Mouse (Mus musculus): ENCODE results near the gene Olfr74. TPM values are rescaled to one million over a fixed set of nuclear protein-coding genes. Genes with fewer than 3 reads are reported as not detected.

Gene Olfr74
- total and polyA plus RNA-seq, 2 experiments from 2014 or later: not detected

DNA sequence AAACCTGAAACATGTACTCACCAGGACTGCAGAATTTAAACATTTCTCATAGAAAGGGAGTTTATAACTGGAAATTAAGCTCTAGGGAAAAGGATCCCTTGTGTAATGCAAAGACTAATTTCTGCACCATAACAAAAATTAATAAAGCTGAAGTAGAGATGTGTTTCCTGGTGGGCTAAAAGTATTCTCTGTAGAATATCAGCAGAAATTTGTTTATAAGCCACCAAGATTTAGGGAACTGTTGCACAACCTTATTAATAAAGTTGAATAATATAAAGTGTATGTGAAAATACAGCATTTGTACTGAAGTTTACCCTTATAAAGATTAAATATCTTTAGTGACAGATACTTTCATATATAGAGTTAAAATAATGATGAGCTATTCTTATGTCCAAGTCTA lies 21.5 kb downstream of the Olfr74 start, which contains the start of gene Olfr1156:
Gene Olfr1156, minus strand, starts transcription at position 101 of the 400 bp plus-strand sequence.
- H3K4me3 ChIP-seq (ENCODE audit: low read depth, low read length): no peak within 1 kb of the TSS
- H3K36me3 ChIP-seq (replicated peaks; ENCODE audit: control insufficient read depth, insufficient read depth, low read length): no peaks in the 10 kb centered on the region
- TF ChIP-seq CTCF (IDR thresholded peaks at IDR 0.05; ENCODE audit: low read depth) (no peak), EP300 (IDR thresholded peaks at IDR 0.05; ENCODE audit: low read depth) (no peak)
- ATAC-seq (ENCODE audit: insufficient read depth, low read depth) (no peak), DNase-seq (ENCODE audit: low spot score) (no peak)
- no peaks in the 10 kb centered on the region for H3K27me3 ChIP-seq (ENCODE audit: control insufficient read depth, insufficient read depth, low read length)
- H3K27ac ChIP-seq (ENCODE audit: low read depth): no peak within 1 kb of the TSS
- H3K9ac ChIP-seq (replicated peaks; ENCODE audit: low read depth, low read length): no peak within 1 kb of the TSS
- H3K4me2 ChIP-seq (ENCODE audit: low read depth, low read length): no peak within 1 kb of the TSS
- no peaks in the 10 kb centered on the region for H3K9me3 ChIP-seq (replicated peaks; ENCODE audit: control insufficient read depth, low read length)
- no peaks in the 10 kb centered on the region for H3K4me1 ChIP-seq (ENCODE audit: control insufficient read depth, insufficient read depth)

DNA sequence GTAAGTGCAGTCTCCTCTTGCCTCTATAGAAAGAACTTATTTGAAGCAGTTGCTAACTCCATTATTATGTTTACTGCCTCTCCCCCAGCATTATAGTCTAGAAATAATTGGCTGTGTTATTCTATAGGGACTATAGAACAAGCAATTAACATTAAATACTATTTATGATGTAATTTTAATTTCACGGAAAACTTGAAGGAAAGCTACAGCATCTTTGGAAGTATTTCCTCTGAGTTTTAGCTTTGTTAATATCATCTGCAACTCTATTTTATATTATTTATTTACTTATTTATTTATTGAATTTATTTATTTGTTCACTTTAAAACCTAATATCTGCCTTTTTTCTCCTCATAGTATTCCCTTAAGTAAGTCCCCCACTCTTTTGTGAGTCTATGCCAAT lies 29.4 kb downstream of the Olfr74 start, which contains the start of gene Olfr1155:
Gene Olfr1155, minus strand, starts transcription at position 101 of the 400 bp plus-strand sequence.
- TF ChIP-seq EP300 (IDR thresholded peaks at IDR 0.05; ENCODE audit: low read depth) (no peak), CTCF (IDR thresholded peaks at IDR 0.05; ENCODE audit: low read depth) (no peak)
- no peak for ATAC-seq (ENCODE audit: insufficient read depth, low read depth)
- no peak within 1 kb of the TSS for H3K4me3 ChIP-seq (ENCODE audit: low read depth, low read length)

More for the DNA sequence above, 29.4 kb downstream of the Olfr74 start, which contains the start of gene Olfr1155:
- H3K36me3 ChIP-seq (replicated peaks; ENCODE audit: control insufficient read depth, insufficient read depth, low read length): no peaks in the 10 kb centered on the region
- no peak for DNase-seq (ENCODE audit: low spot score)
- no peak within 1 kb of the TSS for H3K9ac ChIP-seq (replicated peaks; ENCODE audit: low read depth, low read length)
- H3K27me3 ChIP-seq (ENCODE audit: control insufficient read depth, insufficient read depth, low read length): no peaks in the 10 kb centered on the region
- H3K27ac ChIP-seq (ENCODE audit: low read depth): no peak within 1 kb of the TSS
- WGBS: 91% methylated on average over 1 of the region's 1 CpGs
- H3K9me3 ChIP-seq (replicated peaks; ENCODE audit: control insufficient read depth, low read length): no peaks in the 10 kb centered on the region
- H3K4me1 ChIP-seq (ENCODE audit: control insufficient read depth, insufficient read depth): no peaks in the 10 kb centered on the region
- H3K4me2 ChIP-seq (ENCODE audit: low read depth, low read length): no peak within 1 kb of the TSS

Other genes with a start within 250 kb of the Olfr74 start
- not detected in 2 replicates for gene Olfr1138, start 234.7 kb downstream of the Olfr74 start, total RNA-seq (2014; rRNA removed; ENCODE audit: low replicate concordance)
- gene Olfr1138, start 234.7 kb downstream of the Olfr74 start, polyA plus RNA-seq (2015; fragmentation: Nextera tagmentation; extraction: Ambion mirVana): not detected in 2 replicates
- not detected in 2 replicates for gene Olfr1140, start 230.9 kb downstream of the Olfr74 start, total RNA-seq (2014; rRNA removed; ENCODE audit: low replicate concordance)
- gene Olfr1140, start 230.9 kb downstream of the Olfr74 start, polyA plus RNA-seq (2015; fragmentation: Nextera tagmentation; extraction: Ambion mirVana): not detected in 2 replicates
- not detected in 2 replicates for gene Olfr1141, start 220.7 kb downstream of the Olfr74 start, total RNA-seq (2014; rRNA removed; ENCODE audit: low replicate concordance)
- not detected in 2 replicates for gene Olfr1141, start 220.7 kb downstream of the Olfr74 start, polyA plus RNA-seq (2015; fragmentation: Nextera tagmentation; extraction: Ambion mirVana)
- gene Olfr152, start 195.2 kb downstream of the Olfr74 start, total RNA-seq (2014; rRNA removed; ENCODE audit: low replicate concordance): not detected in 2 replicates
- gene Olfr152, start 195.2 kb downstream of the Olfr74 start, polyA plus RNA-seq (2015; fragmentation: Nextera tagmentation; extraction: Ambion mirVana): not detected in 2 replicates
- gene Olfr1143, start 174.1 kb downstream of the Olfr74 start, total RNA-seq (2014; rRNA removed; ENCODE audit: low replicate concordance): not detected in 2 replicates
- gene Olfr1143, start 174.1 kb downstream of the Olfr74 start, polyA plus RNA-seq (2015; fragmentation: Nextera tagmentation; extraction: Ambion mirVana): not detected in 2 replicates
- not detected in 2 replicates for gene Olfr1145, start 164.8 kb downstream of the Olfr74 start, total RNA-seq (2014; rRNA removed; ENCODE audit: low replicate concordance)
- not detected in 2 replicates for gene Olfr1145, start 164.8 kb downstream of the Olfr74 start, polyA plus RNA-seq (2015; fragmentation: Nextera tagmentation; extraction: Ambion mirVana)
- not detected in 2 replicates for gene Olfr1148, start 144.1 kb downstream of the Olfr74 start, total RNA-seq (2014; rRNA removed; ENCODE audit: low replicate concordance)
- not detected in 2 replicates for gene Olfr1148, start 144.1 kb downstream of the Olfr74 start, polyA plus RNA-seq (2015; fragmentation: Nextera tagmentation; extraction: Ambion mirVana)
- gene Olfr1150-ps1, start 130.7 kb downstream of the Olfr74 start, total RNA-seq (2014; rRNA removed; ENCODE audit: low replicate concordance): not detected in 2 replicates
- not detected in 2 replicates for gene Olfr1150-ps1, start 130.7 kb downstream of the Olfr74 start, polyA plus RNA-seq (2015; fragmentation: Nextera tagmentation; extraction: Ambion mirVana)
- not detected in 2 replicates for gene Olfr1151, start 118.8 kb downstream of the Olfr74 start, total RNA-seq (2014; rRNA removed; ENCODE audit: low replicate concordance)
- not detected in 2 replicates for gene Olfr1151, start 118.8 kb downstream of the Olfr74 start, polyA plus RNA-seq (2015; fragmentation: Nextera tagmentation; extraction: Ambion mirVana)
- not detected in 2 replicates for gene Olfr1152, start 108.2 kb downstream of the Olfr74 start, total RNA-seq (2014; rRNA removed; ENCODE audit: low replicate concordance)
- not detected in 2 replicates for gene Olfr1152, start 108.2 kb downstream of the Olfr74 start, polyA plus RNA-seq (2015; fragmentation: Nextera tagmentation; extraction: Ambion mirVana)
- gene Olfr1153, start 79.7 kb downstream of the Olfr74 start, total RNA-seq (2014; rRNA removed; ENCODE audit: low replicate concordance): not detected in 2 replicates
- not detected in 2 replicates for gene Olfr1153, start 79.7 kb downstream of the Olfr74 start, polyA plus RNA-seq (2015; fragmentation: Nextera tagmentation; extraction: Ambion mirVana)
- gene Olfr1154, start 69.5 kb downstream of the Olfr74 start, total RNA-seq (2014; rRNA removed; ENCODE audit: low replicate concordance): not detected in 2 replicates
- not detected in 2 replicates for gene Olfr1154, start 69.5 kb downstream of the Olfr74 start, polyA plus RNA-seq (2015; fragmentation: Nextera tagmentation; extraction: Ambion mirVana)
- not detected in 2 replicates for gene Olfr1155, start 29.5 kb downstream of the Olfr74 start, total RNA-seq (2014; rRNA removed; ENCODE audit: low replicate concordance)
- gene Olfr1155, start 29.5 kb downstream of the Olfr74 start, polyA plus RNA-seq (2015; fragmentation: Nextera tagmentation; extraction: Ambion mirVana): not detected in 2 replicates
- not detected in 2 replicates for gene Olfr1156, start 21.6 kb downstream of the Olfr74 start, total RNA-seq (2014; rRNA removed; ENCODE audit: low replicate concordance)
- gene Olfr1156, start 21.6 kb downstream of the Olfr74 start, polyA plus RNA-seq (2015; fragmentation: Nextera tagmentation; extraction: Ambion mirVana): not detected in 2 replicates
- gene Olfr1157, start 6.4 kb downstream of the Olfr74 start, total RNA-seq (2014; rRNA removed; ENCODE audit: low replicate concordance): not detected in 2 replicates
- gene Olfr1157, start 6.4 kb downstream of the Olfr74 start, polyA plus RNA-seq (2015; fragmentation: Nextera tagmentation; extraction: Ambion mirVana): not detected in 2 replicates
- not detected in 2 replicates for gene Olfr1158, start 15.4 kb upstream of the Olfr74 start, total RNA-seq (2014; rRNA removed; ENCODE audit: low replicate concordance)
- gene Olfr1158, start 15.4 kb upstream of the Olfr74 start, polyA plus RNA-seq (2015; fragmentation: Nextera tagmentation; extraction: Ambion mirVana): not detected in 2 replicates
- gene Olfr1160, start 33.6 kb upstream of the Olfr74 start, total RNA-seq (2014; rRNA removed; ENCODE audit: low replicate concordance): not detected in 2 replicates
- gene Olfr1160, start 33.6 kb upstream of the Olfr74 start, polyA plus RNA-seq (2015; fragmentation: Nextera tagmentation; extraction: Ambion mirVana): not detected in 2 replicates
- gene Olfr1161, start 48.1 kb upstream of the Olfr74 start, total RNA-seq (2014; rRNA removed; ENCODE audit: low replicate concordance): not detected in 2 replicates
- gene Olfr1161, start 48.1 kb upstream of the Olfr74 start, polyA plus RNA-seq (2015; fragmentation: Nextera tagmentation; extraction: Ambion mirVana): not detected in 2 replicates
- gene Olfr73, start 63.0 kb upstream of the Olfr74 start, total RNA-seq (2014; rRNA removed; ENCODE audit: low replicate concordance): not detected in 2 replicates
- not detected in 2 replicates for gene Olfr73, start 63.0 kb upstream of the Olfr74 start, polyA plus RNA-seq (2015; fragmentation: Nextera tagmentation; extraction: Ambion mirVana)
- not detected in 2 replicates for gene Olfr1162, start 76.5 kb upstream of the Olfr74 start, total RNA-seq (2014; rRNA removed; ENCODE audit: low replicate concordance)
- not detected in 2 replicates for gene Olfr1162, start 76.5 kb upstream of the Olfr74 start, polyA plus RNA-seq (2015; fragmentation: Nextera tagmentation; extraction: Ambion mirVana)
- not detected in 2 replicates for gene Olfr1163, start 97.2 kb upstream of the Olfr74 start, total RNA-seq (2014; rRNA removed; ENCODE audit: low replicate concordance)
- gene Olfr1163, start 97.2 kb upstream of the Olfr74 start, polyA plus RNA-seq (2015; fragmentation: Nextera tagmentation; extraction: Ambion mirVana): not detected in 2 replicates
- gene Olfr1164, start 119.3 kb upstream of the Olfr74 start, total RNA-seq (2014; rRNA removed; ENCODE audit: low replicate concordance): not detected in 2 replicates
- gene Olfr1164, start 119.3 kb upstream of the Olfr74 start, polyA plus RNA-seq (2015; fragmentation: Nextera tagmentation; extraction: Ambion mirVana): not detected in 2 replicates
- gene Olfr1166, start 153.6 kb upstream of the Olfr74 start, total RNA-seq (2014; rRNA removed; ENCODE audit: low replicate concordance): not detected in 2 replicates
- gene Olfr1166, start 153.6 kb upstream of the Olfr74 start, polyA plus RNA-seq (2015; fragmentation: Nextera tagmentation; extraction: Ambion mirVana): not detected in 2 replicates
- not detected in 2 replicates for gene Olfr1167, start 180.5 kb upstream of the Olfr74 start, total RNA-seq (2014; rRNA removed; ENCODE audit: low replicate concordance)
- not detected in 2 replicates for gene Olfr1167, start 180.5 kb upstream of the Olfr74 start, polyA plus RNA-seq (2015; fragmentation: Nextera tagmentation; extraction: Ambion mirVana)
- not detected in 2 replicates for gene Olfr1168, start 207.2 kb upstream of the Olfr74 start, total RNA-seq (2014; rRNA removed; ENCODE audit: low replicate concordance)
- gene Olfr1168, start 207.2 kb upstream of the Olfr74 start, polyA plus RNA-seq (2015; fragmentation: Nextera tagmentation; extraction: Ambion mirVana): not detected in 2 replicates